Mouse (Mus musculus) layer of hippocampus, adult 8-10 months (tissue): ENCODE results near the gene Dennd2c. TPM values are rescaled to one million over a fixed set of nuclear protein-coding genes. Genes with fewer than 3 reads are reported as not detected.
"Not testable (repeated sequence)": the region's sequence is repeated elsewhere in the genome, so short reads cannot be mapped to it uniquely, and the experiment has no call there.

Experiments used
- DNase-seq, 2 experiments: peaks; one replicate each; pipeline ENCODE4 v3.0.0; 2022; ENCODE audit warnings: low spot score in 2 of 2
- total RNA-seq, 4 experiments: library from RNA; stranded (reverse); gene quantifications; 2 replicates each; pipeline ENCODE4 v1.2.4; 2022

The Dennd2c gene
- total RNA-seq, 4 experiments from 2014 or later, result 0.39 to 1.1 (median 0.75) TPM

DNA sequence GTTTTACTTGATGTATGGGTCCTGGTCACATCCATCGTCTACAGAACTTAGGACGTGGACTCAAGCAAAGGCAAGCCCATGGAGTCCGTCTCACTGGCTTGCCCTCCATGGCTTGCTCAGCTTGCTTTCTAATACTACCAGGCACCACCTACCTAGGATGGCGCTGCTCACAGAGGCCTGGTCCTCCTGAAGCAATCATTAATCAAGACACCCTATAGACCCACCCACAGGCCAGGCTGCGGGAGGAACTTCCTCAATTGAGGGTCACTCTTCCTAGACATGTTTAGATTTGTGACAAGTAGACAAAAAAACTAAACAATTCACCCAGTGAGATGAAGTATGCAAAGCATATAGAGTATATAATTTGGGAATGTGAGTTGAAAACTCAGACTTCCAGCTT lies 9.8 kb downstream of the Dennd2c start:
- no peak for DNase-seq

DNA sequence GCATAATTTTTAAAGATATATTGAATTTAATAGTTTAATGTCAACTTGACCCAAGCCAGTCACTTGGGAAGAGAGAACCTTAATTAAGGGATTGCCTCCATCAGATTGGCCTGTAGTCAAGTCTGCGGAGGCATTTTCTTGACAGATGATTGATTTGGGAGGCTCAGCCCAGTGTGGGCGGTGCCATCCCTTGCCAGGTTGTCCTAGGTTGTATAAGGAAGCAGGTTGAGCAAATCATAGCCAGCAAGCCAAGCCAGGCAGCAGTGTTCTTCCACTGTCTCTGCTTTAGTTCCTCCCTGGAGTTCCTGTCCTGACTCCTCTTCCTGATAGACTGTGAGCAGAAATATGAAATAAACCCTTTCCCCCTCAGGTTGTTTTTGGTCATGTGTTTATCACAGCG lies 21.2 kb downstream of the Dennd2c start:
- DNase-seq, result no peak

DNA sequence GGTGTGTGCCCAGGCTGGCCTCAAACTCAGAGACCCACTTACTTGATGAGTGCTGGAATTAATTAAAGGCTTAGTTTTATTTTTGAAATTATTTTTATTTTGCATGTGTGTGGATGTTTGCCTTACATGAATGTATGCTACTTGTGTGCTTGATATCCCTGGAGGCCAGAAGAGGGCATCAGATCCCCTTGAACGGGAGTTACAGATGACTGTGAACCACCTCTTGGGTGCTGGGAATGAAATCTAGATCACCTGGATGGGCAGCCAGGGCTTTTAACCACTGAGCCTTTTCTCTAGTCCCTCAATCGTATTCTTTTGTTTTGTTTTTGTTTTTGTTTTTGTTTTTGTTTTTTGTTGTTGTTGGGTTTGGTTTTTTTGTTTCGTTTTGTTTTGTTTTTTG lies 23.7 kb downstream of the Dennd2c start:
- DNase-seq, result no peak

DNA sequence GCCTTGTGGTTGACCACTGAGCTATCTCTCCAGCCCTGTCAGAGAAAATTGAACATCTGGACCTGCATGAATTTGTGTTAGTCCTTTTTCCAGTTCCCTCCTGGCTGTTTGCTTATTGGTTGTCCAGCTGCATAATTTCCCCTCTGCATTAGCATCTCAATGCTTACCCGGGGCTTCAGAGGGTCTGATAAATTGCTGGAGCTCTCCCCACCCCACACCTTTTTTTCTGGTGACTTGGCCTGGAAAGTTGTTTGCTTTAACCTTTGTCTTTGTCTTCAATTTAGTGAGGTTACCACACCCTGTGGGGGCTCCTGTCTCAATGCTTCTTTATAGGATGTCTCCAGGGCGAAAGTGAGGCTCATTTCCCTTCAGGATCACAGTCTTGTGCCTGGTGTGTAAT lies 24.8 kb downstream of the Dennd2c start:
- DNase-seq, result no peak

DNA sequence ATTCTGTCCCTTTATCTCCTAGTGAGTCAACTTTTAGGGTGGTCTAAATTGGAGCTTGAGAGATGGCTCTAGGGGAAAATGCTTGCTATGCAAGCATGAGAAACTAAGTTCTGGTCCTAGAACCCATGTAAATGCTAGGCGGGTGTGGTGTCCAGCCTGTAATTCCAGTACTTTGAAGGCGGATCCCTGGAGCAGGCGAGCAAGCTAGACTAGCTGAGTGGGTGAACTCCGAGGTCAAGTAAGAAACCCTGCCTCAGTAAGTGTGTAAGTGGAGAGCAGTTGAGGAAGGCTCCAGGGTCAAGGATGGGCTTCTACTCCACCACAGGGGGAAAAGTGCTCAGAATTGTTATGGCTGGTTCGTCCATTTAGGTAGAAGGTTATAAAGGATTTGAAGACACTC lies 25.3 kb downstream of the Dennd2c start:
- DNase-seq, result no peak

- no peak for DNase-seq
Measured at GRCm38 (mm10) chr3:103128251-103128650, 25.8 kb downstream of the Dennd2c start.

DNA sequence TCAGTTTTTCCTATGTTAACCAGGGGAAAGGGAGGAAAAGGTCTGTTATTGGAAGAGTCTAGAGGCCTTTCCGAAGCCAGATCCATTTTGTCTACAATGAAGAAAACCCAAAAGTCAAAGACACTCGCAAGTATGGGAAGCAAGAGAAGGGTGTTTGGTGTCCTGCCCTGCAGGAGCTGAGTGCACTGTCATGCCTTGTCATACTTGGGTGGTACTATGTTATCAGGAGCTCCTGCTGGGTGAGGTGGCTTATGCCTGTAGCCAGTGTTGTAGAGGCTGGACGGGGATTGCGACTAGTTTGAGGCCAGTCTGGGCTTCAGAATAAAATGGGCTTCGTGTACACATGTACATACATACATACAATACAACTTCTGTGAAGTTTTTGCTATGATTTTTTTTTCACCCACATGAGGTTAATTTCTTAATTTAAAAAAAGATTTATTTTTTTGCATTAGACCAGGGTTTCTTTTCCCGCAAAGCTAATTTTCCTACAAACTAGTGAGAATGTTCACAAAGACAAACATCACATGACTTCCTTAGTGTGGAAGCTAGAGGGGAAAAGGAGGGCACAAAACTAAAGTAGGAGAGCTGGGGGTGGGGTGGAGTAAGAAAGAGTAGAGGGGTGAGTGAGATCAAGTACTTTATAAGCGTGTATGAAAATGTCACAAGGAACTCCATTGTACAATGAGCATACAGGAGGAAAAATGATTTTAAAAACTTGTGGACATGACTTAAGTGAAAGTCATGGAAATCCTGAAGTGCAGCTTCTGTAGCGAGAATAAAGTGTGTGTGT lies 27.2 kb downstream of the Dennd2c start:
- no peak for DNase-seq

DNA sequence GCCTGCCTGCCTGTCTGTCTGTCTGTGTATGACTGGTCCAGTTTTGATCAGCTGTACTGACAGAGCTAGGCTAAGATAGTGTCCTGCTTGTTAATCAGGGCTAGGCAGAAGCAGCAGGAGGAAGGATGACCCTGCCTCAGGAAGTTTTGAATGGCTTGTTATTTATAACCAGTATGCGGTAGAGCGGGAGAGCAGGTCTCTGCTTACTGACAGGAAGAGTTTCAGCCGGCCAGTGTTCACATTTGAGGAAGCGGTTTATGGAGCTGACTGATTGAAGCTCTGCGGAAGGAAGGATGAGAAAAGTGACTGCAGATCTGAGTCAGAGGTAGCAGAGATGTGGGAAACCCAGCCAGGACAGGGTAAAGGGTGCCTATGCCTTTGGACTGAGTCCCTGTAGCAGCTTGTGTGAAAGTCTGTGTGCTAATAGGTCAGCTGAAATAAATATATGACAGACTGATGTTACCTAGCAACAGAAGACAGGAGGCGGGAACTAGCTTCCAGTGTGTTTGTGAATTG lies 27.9 kb downstream of the Dennd2c start:
- peak; percentile 10 to 13 for DNase-seq

GRCm38 (mm10) chr3:103133098-103133497 lies 30.7 kb downstream of the Dennd2c start:
- no peak for DNase-seq

DNA sequence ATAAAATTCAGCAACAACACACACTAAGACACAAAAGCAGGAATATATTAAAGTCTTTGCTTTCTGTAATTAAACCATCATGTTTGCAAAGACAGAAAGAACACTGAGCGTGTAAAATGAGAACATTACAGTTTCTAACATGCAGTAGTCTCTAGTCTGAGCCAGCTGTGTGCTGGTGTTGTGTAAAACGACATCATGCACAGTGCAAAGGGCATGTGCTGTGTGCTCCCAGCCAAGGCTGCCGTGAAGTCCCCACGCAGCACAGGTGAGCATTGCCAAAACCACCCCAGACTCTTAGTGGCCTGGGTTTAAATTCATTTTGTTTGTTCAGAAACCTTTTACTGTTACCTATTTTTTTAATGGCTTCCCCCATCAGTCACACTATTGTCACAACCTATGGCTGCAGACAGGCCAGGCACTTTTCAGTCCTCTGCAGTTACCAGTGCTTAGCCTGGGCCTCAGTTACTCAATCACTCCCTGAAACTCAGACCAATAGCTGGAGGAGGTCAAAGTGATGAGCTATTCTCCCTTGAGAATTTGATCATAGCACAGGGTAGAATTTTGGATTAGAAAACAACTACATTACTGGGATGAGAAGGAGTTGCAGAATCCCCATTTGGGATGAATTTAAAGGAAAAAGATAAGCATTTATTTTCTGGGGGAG lies 34.1 kb downstream of the Dennd2c start:
- no peak for DNase-seq

- no peak for DNase-seq
Measured at GRCm38 (mm10) chr3:103139047-103139446, 36.6 kb downstream of the Dennd2c start.

GRCm38 (mm10) chr3:103140095-103140838 lies 37.9 kb downstream of the Dennd2c start:
- not testable (repeated sequence) for DNase-seq

GRCm38 (mm10) chr3:103141287-103141686 lies 38.9 kb downstream of the Dennd2c start:
- DNase-seq, result no peak

DNA sequence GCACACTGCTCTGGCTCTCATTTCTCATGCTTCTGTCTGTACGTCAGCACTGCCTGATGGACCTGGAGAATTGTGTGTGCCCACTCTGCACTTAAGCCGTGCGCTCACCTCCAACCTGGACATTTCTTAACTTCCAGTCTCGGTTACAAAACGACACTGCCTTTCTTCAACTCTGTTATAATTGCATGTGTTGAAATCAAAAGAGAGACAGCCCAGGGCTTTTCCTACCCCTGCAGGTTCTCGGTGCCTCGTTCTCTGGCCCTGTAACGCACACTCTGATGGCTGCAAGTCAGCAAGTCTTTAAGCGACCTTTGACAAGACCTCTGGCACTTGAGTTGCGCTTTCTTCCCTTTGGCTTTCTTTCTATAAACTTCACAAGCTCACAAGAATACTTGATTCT lies 40.0 kb downstream of the Dennd2c start:
- DNase-seq, result no peak

GRCm38 (mm10) chr3:103145336-103145735 lies 42.9 kb downstream of the Dennd2c start:
- no peak for DNase-seq

- no peak for DNase-seq
Measured at GRCm38 (mm10) chr3:103145791-103146190, 43.4 kb downstream of the Dennd2c start.

DNA sequence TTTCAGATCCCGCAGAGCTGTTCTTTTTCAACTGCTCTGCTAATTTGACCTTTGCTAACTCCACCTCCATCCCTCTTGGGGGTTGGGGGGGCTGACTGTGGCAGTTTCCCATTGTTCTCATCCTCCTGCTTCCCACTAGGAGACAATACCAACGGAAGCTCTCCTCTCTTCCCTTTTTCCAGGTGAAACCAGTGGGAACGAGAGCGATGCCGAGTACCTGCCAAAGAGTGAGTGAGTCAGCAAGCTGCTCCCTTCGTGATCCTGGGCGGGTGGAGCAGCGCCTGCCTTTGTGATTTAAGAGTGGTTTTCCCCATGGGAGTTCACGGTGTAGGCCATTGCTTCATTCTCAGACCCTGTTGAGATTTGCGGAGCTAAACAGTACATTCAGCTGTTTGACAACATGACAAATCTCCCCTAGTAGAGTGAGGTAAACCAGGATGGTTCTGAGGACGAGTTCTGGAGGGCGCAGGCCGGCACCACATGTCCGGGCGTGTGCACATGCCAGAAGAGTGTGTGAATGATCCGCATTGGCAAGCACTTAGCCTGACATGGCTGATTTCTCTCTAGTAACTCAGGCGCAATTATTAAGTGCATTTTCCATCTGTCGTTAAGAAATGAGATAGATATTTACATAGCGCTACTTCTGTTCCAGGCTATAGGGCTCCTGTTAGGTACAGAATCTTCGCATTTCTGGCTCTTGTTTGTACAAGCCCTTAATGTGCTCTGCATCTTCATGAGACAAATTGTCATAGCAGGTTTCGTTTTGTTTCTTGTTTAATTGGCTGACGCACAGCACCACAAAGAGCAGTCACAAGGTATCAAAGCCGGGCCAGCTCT lies 44.1 kb downstream of the Dennd2c start:
- DNase-seq, result no peak

- no peak for DNase-seq
Measured at GRCm38 (mm10) chr3:103147775-103148174, 45.4 kb downstream of the Dennd2c start.

GRCm38 (mm10) chr3:103148941-103149340 lies 46.5 kb downstream of the Dennd2c start:
- no peak for DNase-seq

DNA sequence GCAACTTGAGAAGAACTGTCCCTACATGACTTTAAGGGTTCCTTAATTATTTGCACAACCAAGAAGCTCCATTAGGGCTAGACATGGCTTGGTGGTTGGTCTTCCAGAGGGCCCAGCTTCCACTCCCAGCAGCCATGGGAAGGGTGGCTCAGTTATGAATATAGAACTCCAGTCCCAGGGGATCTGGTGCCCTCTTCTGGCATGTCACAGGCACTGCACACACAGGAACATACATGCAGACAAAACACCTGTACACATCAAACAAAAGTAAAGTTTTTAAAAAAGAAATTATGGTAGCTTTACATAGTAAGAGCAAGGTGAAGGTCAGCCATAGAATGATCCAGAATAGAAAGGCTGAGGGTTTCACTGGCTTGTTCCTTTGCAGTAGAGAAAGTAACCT lies 51.4 kb downstream of the Dennd2c start:
- no peak for DNase-seq

- DNase-seq, result no peak
Measured at GRCm38 (mm10) chr3:103159232-103159900, 57.0 kb downstream of the Dennd2c start.
